Mouse (Mus musculus) heart, postnatal 25 days (tissue): ENCODE measurements around the gene Irf2. TPM values are rescaled to one million over a fixed set of nuclear protein-coding genes. Genes with fewer than 3 reads are reported as not detected.
"Not testable (repeated sequence)": the region's sequence is repeated elsewhere in the genome, so short reads cannot be mapped to it uniquely, and the experiment has no call there.

Experiments used
- DNase-seq: peaks from one replicate; pipeline ENCODE4 v3.0.0; 2022; ENCODE audit warnings: low spot score
- intact Hi-C: fragments of 180-260 bp; cut with DNase I; formaldehyde crosslinking; loops from one replicate; pipeline ENCODE4 v1.15.1; 2025
- total RNA-seq, 2 experiments: library from RNA; stranded (reverse); gene quantifications; 2 replicates each; pipeline ENCODE4 v1.2.3; 2021

Gene Irf2
- total RNA-seq, 2 experiments from 2014 or later = 40.4 to 45.4 TPM

DNA sequence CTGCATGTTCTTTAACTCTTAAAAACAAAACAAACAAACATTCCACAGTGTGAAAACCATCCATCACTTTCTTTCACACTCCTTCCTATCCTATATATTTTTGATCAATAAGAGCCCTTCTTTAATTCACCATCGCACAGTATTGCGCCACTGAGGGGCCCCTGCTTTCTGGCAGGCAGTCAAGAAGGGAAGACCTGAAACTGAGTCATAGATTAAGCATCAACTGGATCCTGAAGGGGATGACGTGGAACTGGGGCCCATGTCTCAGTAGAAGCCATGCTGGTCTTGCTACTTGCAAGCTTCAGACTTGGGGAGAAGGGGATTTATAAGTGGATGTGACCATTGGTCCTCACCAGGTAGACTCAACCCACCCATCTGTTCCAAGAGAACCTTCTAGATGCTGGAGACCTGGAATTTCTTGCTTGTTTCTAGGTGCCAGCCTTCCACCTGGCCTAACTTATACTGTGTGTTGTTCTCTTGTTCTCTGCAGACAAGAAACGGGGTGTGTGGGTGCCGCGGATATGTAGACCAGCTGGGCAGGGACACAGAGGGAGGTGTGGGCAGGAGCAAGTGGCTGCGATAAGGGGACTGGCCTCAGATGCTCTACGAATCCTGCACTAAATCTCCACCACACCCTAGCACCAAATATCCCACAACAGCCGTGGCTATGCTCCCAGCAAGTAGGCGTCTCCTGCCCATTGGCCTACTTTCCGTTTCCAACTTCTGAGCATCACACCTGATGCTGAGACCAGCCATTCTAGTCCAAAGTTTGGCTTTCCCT lies 18.3 kb upstream of the Irf2 start:
- intact Hi-C loops = no loop called here
- DNase-seq = no peak

DNA sequence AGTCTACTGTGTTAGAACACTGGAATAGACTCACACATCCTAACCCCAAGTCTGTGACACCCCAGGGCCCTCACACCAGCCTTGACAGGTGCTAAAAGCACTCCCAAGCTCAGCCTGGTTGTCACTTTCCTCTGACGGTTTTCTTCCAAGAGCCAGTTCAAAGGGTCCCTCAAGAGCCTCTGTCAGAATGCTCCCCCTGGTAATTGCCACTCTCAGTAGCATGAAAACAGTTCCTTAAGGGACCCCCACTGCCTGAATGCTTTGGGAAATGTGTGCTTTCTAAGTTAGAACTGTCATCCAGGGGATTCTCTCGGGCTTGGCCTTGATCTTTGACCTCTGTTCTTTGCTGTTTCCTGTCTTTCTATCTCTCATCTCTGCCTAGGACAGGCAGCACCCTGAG lies 17.0 kb upstream of the Irf2 start:
- DNase-seq = no peak
- intact Hi-C loops = no loop called here

DNA sequence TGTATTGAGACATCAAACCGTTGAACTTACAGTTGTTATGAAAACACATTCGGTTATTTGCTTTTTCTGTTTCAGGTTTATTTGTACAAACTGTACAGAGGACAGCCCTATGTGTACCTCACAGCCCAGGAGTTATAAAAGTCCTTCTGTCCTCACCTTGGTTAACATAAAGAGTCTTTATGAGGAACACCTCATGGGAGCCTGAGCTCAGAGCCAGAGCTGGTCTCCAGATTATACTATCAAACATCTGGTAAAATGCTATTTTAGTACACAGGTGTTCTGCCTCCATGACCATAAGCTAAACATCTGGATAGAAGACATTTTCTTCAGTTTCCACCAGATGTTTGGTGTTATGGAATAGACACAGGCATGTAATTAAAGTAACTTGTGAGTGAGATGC lies 13.1 kb upstream of the Irf2 start:
- intact Hi-C loops = no loop called here
- DNase-seq = no peak

DNA sequence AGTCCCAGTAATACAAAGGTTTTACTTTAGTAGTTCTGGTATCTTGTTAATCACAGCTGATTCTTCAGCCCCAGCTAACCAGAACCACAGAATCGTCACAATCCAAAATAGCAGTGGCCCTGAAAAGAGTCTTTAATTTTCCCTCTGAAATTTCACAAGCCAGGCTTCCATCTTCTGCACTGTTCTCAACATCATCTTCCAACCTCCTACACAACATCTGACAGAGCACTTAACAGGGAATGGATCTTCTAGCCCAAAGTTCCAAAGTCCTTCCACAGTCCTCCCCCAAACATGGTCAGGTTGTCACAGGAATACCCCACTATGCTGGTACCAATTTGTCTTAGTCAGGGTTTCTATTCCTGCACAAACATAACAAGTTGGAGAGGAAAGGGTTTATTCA lies 9.9 kb upstream of the Irf2 start:
- intact Hi-C loops, DNase-seq: not testable (repeated sequence)

DNA sequence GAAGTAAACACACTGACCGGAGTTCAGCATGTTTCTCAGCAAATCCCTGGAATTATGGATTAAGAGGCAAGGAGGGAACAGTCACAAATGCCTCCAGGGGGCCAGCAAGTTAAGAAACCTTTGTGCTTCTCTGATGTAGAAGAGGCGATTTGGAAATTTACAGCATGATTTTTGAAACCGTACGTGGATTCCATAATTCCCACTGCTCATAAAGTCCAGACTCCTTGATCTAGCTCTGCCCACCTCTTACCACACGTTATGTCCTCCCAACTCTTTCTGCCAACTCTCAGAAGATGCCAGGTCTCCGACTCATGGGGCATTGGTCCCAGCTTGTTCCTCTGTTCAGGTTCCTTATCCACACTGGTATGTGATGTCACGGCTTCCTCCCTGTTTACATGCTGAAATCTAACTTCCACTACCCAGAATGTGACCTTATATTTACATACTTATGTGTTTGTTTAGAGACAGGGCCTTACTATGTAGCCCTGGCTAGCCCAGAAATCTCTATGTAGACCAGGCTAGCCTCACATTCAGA lies 7.1 kb upstream of the Irf2 start:
- no peak for DNase-seq
- intact Hi-C loops = no loop called here

DNA sequence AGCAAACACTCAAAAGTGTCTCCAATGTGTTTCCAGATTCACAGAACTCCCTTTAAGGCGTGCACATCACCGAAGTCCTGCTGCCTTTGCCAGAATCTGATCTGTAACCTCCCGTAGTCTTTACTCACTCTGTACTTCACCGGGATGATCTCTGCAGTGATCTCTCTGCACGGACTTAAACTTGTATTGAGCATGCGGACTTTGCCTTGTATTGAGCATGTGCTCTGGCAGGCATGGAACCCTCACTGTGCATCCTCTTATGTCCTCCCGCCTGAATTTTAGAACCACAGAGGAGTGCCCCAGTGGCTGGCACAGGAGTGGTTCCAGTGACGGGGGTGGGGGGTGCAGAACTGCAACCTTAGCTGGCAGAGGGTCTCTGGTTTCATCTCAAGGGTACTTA lies 5.9 kb upstream of the Irf2 start:
- intact Hi-C loops = no loop called here
- no peak for DNase-seq

DNA sequence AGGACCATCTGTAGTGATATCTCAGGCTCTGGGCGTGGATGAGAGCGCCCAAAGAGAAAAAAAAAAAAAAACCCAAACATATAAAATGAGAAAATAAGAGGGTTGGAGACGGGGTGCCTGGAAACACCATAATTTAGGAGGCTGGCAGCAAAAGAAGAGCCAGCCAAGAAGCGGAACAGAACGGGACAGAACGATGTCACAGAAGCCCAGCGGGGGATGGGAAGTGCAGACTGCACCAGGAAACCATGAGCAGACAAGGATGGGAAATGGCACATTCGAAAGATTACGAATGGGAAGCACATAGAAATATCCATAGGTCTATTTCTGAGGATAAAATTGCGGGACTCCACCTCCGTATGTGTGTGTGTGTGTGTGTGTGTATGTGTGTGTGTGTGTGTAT lies 4.0 kb upstream of the Irf2 start:
- no peak for DNase-seq
- intact Hi-C loops = no loop called here

DNA sequence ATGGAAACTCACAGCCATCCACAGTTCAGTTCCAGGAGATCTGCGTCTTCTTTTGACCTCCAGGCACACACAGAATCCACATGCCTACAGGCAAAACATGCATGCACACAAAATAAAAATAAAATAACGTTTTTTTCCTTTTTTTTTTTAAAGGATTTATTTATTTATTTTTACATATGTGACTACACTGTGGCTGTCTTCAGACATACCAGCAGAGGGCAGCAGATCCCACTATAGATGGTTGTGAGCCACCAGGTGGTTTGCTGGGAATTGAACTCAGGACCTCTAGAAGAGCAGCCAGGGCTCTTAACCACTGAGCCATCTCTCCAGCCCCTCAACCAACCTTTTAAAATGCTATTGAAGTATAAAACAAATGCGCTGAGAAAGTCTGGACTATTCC lies 3.3 kb upstream of the Irf2 start:
- intact Hi-C loops = loop anchor here (2.0 kb wide), 1 partner anchor 45 kb away; no protein-coding TSS in a partner anchor
- DNase-seq = no peak

DNA sequence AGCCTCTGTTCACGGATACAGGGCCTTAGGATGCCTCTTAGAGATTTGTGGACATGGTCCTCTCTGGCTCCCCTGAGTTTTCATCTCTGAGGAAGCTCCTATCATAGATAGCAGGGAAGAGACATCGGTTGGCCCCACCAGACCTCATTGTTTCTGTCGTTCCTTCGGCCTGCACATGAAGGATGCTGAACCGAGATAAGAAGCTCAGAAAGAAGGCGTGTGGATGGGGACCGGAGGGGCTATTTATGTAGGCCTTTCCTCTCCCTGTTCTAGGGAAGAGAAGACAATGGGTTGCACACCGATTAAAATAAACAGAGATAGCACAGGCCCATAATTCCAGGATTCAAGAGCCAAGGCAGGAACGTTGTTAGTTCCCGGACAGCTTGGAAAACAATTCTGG lies 2.1 kb upstream of the Irf2 start:
- peak; percentile 4 for DNase-seq
- intact Hi-C loops = loop anchor here (2.0 kb wide), 1 partner anchor 47 kb away; no protein-coding TSS in a partner anchor

DNA sequence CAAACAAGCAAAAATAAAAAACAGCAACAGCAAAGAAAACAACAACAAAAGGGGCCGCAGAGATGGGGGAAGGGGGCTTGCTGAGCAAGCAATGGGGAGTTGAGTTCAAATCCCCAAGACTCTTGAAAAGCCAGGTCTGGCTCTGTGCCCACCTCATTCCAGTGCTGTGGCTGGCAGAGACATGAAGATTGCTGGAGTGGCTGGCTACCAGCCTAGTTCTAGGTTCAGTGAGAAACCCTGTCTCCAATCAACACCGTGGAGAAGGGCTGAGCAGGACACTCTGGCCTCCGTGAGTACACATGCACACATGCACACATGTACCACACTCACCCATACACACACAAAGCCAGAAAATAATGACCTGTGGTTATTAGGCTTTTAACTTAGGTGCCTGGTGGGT lies 1.6 kb upstream of the Irf2 start:
- no peak for DNase-seq
- intact Hi-C loops = loop anchor here (2.0 kb wide), 2 partner anchors 47 to 105 kb away; no protein-coding TSS in a partner anchor

DNA sequence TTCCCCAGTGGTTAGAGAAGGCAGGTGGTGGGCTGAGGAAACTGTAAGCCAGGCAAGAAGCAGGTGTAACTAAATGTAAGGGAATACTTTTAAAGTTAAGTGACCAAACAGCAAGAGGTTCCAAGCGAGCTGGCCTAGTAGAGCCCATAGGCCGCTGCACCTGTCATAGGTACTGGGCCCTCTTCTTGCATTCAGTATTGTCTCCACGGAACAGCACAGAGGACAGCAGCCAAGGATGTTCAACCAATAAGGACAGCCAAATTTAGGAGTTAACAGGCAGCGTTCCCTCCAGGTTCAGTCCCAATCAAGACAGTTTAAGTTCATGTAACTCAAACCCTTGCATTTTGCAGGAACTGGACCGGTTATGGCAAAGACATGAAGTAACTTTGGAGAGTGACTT lies 931 bp upstream of the Irf2 start:
- intact Hi-C loops = loop anchor here (2.0 kb wide), 1 partner anchor 104 kb away; no protein-coding TSS in a partner anchor
- no peak for DNase-seq

DNA sequence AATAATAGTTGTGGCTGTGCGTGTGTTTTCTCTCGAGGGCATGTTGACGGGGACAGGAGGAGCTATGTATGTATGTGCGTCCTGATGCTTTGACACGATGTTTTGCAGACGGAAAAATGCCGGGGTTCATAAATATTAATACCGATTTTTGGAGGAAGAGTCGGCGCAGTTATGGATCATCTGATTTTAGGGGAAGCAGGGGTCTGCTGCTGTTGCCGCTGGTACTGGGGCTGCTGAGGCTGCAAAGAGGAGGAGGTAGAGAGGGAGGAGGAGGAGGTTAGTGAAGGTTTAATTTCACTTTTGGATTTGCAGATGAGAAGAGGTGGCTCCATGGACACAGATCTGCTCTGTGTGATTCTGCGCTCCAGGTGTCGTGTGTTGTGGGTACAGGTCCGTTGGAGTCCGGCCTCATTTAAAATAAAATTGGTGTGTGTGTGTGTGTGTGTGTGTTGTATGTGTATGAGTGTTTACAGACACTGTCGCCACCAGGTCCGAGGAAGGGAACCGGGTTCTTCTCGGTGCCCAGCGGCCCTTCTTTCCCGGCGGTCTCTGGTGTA lies 502 bp downstream of the Irf2 start:
- no peak for DNase-seq
- intact Hi-C loops = loop anchor here (2.0 to 5.0 kb wide), 4 partner anchors 19 to 195 kb away; no protein-coding TSS in a partner anchor

DNA sequence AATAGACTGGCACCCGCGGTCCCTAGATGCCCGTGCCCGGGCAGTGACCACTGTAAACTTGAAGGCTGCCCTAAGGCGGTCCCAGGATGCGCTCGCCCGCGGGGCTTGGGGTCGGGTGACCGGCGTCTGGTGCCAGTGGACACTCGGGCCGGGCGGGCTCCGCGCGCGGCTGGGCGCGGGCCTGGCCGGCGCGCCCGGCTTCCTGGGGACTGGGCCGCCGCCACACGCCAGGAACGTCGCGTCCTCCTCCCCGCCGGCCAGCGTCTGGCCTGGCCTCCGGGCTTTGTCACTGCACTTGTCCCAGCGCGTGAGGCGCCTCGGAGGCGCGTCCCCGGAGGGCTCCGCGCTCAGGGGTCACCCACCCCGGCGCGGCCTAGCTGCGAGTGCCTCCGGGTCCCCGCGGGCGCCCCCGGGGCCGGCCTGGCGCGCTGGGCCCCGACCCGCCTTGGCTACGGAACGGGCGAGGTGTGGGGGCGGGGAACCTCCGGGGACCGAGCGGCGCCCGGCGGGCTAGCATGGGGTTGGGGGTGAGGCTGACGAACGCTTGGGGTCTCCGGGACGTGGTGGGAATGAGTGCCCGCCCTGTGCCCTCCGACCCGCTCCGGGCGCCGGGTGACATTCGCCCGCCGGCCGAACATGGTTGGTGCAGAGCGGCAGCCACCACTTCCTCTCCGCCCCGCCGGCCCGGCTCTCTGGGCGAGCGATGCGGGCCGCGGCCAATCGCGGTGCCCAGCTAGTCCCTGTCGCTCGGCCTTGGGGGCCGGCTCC lies 1.2 kb downstream of the Irf2 start:
- DNase-seq = peak; percentile 56
- intact Hi-C loops = loop anchor here (2.0 to 5.0 kb wide), 3 partner anchors 18 to 194 kb away; no protein-coding TSS in a partner anchor

DNA sequence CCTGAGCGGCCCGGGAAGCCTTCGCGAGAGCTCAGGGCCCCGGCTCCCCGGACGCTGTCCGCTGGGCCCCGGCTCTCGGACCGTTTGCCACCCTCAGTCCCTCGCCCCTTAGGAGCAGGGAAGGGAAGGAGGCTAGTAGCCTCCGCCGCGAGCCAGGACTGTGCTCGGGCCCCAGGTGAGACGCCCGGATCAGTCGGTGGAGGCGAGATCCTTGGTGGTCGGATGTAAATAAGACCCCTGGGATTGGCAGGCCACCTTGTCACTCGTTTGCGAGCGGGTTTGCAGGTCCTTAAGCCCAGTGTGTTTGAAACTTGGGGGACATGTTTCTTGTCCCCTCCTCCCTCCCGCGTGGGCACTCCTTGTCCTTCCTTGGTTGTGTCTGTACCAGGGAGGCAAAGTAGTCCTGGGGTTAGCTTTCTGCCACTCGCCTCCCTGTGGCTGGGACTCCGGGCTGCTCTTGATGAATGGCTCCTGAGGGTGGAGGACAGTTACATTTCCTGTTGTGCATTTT lies 1.8 kb downstream of the Irf2 start:
- DNase-seq = no peak
- intact Hi-C loops = loop anchor here (2.0 to 5.0 kb wide), 3 partner anchors 17 to 193 kb away; no protein-coding TSS in a partner anchor

DNA sequence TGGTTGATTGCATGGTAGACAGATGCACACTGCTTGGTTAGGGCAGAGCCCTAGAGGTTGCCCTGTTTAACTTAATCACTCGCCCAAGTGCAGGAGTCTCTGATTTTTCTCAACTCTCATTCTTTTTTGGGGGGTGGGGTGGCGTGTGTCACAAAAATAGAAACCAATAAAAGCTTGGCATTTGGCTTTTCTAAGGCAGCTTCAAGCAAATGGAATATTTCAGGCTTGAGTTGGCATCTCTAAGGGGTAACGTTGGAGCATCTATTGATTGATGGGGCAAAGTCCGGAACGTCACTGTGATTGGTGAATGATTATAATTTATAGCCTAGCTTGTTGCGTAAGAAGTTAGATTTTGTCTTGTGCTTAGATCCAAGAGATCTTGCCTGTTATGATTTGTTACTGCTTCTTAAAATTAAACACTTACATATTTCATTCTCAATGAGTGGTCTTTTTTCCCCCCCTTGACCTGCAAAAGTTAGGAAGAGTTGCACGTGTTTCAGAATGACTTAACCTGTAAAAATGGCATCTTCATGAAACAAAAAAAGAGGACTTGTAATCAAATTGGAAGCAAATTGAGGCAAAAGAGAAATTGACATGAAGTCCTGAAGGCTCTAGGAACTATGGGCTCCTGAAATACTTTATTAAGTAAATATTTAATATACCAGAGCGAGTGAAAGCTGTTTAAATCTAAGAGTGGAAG lies 2.6 kb downstream of the Irf2 start:
- DNase-seq = no peak
- intact Hi-C loops = loop anchor here (2.0 to 5.0 kb wide), 3 partner anchors 17 to 193 kb away; no protein-coding TSS in a partner anchor

DNA sequence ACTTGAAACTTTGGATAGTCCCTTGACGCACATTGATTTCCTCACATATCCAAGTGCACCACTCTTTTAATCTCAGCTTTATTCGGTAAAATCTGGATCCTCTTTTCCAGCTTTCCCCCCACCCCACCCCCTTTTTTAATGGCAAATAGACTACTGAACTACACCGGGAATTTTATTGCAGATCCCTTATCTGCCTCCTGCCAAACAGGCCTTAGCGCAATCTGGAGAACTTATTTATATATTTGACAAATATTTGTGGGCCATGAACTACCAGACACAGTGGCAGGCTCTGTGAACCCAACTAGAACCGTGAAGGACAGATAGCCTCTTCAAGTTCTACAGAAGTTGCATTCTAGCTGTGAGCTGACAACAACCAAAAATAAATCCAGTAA lies 3.2 kb downstream of the Irf2 start:
- intact Hi-C loops = loop anchor here (5.0 kb wide), 1 partner anchor 50 kb away; no protein-coding TSS in a partner anchor
- DNase-seq = no peak

DNA sequence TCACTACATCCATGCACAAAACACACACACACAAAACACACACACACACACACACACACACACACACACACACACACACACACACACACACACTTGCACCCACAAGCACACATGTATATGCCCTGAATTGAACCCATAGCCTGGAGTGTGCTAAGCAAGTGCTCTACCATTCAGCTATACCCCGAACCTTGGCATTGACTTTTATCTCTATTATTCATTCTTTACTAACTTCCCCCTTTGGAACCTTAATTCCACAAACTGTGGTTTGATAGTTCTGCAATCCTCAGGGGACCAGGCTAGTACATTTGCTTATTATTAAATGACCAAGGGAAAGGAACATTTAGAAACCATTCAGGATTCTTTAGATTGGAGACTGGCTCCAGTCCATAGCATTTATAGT lies 5.9 kb downstream of the Irf2 start:
- intact Hi-C loops = no loop called here
- no peak for DNase-seq

DNA sequence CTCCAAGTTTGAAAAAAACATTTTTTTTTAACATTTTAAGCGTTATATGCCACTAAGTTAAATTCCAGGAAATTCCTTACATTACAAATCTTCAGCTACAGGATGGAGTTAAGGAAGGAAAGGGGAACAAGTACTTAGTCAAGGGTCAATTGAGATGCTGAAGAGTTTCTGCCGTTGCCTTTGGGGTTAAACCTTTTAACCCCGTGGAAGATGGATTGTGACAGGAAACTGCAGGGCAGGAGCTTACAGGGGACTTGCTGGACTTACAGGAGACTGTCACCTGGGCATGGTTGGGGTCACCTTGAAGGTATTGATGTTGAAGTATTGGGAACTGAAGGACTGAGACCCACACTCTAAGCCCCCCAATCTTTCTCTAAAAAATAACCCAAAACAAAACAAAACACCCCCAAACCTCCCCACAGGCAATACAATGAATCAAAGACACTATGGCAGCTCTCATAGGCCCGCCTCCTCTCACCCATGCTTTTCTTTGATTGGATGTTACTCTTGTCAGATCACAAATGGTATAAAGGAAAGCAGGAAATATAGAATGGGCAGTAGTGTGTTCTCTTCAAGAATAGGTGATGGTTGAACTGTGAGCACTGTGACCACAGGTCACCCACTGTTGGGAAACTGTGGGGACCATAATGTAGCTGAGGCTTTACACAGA lies 7.9 kb downstream of the Irf2 start:
- no peak for DNase-seq
- intact Hi-C loops = no loop called here

DNA sequence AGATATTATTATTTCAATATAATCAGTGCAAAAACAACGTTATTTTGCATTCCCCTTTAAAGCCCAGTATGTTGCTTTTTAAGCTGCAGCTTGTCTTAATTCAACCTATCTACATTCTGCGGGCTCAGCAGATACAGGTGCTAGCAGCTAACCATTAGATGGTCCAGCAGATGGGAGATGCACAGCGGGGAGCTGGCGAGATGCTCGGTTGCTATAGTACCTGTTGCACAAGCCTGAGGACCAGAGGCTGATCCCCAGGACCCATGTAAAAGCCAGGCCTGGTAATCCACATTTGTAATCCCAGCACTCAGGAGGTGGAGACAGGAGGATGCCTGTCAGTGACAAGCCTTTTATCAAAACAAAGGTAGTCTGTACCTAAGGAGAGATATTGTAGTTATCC lies 10.5 kb downstream of the Irf2 start:
- no peak for DNase-seq
- intact Hi-C loops = no loop called here
